Mouse (Mus musculus) cerebellum, adult 11-12 months (tissue): ENCODE data around the gene Stk38.
"Not testable (repeated sequence)": the region's sequence is repeated elsewhere in the genome, so short reads cannot be mapped to it uniquely, and the experiment has no call there.

Source experiments
- DNase-seq: peaks from one replicate; pipeline ENCODE4 v3.0.0; 2022

The Stk38 gene

DNA sequence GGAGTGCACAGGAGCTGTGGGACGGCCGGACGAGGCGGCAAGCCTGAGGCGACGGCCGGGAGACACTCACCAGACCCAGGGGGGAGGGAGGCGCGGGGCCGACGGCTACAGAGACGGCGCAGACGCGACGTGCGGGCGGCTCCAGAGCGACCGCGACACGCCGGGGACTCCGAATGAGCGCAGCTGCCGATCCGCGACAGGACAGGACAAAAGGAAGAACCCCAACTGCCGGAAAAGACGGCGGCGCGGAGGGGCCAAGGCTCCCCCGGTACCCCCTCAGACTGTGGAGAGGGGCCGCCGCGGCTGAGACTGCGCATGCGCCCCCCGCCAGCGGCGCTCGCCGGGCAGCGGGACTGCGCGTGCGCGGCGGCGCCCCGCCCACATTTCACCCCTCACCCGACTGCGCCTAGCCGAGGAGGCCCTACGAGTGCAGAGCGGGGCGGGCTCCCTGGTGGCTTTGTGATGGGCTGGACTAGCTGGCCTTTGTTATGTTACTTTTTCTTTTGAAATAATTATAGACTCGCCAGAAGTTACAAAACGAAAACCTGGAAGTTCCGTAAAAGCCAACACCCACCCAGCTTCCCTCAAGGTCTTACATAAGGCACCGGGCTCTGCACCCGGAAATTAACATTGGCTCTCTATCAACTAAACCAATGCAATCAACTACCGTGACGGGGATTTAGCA is at the start of gene Stk38:
TSS of gene Stk38 (minus strand) at position 355 of the 685 bp plus-strand sequence.
- peak; percentile 91 for DNase-seq

DNA sequence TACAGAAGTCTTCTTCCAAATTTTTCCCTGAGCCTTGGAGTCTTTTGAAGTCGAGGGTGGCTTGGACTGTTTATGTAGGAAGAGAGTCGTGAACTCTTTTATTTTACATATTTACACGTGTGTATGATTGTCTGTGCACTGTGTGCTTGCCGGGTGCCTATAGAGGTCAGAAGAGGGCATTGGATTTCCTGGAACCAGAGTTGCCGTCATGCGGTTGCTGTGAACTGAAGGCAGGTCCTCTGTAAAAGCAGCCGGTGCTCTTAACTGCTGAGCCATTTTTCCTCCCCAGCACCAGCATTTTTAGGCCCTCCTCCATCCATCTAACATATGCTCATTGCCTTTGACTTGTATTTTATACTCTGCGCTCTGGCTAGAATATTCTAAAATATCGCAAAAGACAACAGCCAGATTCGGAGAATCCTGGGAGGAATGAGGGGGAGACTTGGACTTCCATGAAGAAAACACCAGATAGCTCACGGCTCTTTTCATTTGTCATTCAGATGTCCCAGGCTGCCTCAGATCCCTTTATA is 49.6 kb upstream of the Stk38 start:
- no peak for DNase-seq

DNA sequence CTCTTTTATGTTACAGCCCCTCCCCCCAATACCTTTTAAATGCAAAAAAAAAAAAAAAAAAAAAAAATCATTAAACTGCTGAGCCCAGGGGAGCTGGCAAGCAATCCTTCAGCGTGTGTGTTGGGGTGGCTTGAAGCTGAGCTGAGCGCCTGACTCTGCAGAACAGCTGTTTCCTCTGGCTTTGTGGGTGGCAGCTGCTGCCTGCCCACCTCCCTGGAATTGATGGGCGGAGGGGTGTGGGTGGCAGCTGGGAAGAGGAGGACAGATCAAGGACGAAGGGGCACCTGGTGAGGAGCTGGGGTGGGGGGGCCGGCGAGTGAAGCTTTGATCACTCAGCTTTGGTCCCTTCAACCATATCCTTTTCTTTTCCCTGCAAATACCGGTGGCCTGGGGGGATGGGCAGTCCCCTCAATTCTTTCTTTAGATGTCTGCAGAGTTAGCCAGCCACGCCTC is 48.9 kb upstream of the Stk38 start:
- no peak for DNase-seq

DNA sequence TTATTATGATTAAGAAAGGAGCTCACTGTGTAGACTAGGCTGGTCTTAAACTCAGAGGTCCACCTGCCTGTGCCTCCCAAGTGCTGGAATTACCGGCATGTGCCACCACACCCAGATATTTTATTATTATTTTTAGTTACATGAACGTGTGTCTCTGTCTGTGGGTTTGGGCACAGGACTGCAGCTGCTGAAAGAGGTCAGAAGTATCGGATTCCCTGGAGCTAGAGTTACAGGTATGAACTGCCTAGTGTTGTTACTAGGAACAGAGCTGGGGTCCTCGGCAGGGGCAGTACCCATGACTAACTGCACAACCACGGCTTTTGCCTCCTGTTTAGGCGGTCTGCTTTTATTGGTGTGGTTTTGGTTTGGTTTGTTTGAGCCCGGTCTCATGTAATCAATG is 48.4 kb upstream of the Stk38 start:
- no peak for DNase-seq

DNA sequence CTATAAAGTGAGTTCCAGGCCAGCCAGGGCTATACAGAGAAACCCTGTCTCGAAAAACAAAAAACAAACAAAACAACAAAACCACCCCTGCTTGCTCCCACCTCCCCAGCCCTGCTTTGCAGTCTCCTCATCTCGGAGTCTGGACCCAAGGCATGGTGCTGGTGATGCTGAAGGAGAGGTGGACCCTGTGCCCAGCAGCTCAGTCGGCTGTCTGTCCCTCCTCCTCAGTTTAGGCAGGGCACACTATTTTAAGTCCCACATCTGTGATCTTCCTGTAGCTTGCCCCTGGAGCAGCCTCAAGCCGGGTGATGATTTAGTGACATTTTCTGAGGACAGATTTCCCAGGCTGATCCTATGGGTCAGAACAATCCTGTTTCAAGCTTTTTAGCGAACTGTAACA is 47.8 kb upstream of the Stk38 start:
- no peak for DNase-seq

DNA sequence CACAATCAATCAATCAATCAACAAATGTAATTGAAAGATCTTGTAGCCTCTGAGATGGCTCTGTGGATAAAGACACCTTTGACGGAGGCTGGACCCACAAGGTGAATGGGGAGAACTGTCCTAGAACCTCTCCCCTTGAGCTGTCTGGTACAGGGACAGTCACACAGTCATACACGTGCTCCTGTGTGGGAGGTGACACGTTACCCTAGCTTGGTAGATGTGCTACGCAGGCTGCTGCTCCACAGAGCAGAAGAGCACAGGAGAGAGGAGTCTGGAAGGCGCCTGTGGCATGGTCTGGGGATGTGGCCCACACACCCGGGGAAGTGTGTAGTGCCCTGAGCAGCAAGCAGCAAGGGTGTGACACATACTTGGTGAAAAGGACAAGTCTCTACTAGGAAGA is 46.6 kb upstream of the Stk38 start:
- no peak for DNase-seq

DNA sequence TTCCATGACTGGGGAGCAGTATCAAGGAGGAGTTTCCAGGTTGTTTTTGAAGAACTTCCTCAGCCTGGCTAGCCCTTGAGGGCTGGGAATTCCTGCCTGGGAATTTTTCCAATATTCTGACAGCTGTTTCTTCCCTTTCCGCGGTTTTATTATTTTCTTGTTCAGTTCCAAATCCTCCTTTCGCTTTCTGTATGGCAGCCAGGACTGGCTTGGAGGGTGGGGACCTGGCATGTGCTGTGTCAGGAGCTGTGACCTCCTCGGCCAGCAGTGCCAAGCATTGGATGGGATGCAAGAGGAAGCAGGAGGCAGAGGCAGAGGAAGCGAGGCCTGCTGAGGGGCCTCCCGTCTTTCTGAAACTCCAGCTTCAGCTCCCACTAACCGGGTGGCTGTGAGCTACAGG is 46.0 kb upstream of the Stk38 start:
- no peak for DNase-seq

DNA sequence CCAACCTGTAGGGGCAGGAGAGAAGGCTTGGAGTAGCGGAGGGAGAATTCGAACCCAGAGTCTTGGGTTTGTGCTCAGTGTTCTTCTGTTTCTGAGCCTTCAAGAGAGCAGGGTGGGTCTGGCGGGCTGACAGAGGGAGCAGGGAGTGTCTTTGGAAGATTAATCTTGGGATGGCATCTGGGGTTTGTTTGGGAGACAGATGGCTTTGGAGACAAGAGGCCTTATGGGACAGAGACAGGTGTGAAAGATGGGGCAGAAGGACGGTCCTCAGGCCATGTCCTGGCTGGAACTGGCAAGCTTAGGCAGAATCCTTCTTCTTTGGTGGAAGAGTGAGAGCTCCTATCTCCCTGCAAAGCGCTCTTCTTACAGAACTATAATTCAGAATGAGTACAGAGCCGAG is 45.3 kb upstream of the Stk38 start:
- DNase-seq: no peak

DNA sequence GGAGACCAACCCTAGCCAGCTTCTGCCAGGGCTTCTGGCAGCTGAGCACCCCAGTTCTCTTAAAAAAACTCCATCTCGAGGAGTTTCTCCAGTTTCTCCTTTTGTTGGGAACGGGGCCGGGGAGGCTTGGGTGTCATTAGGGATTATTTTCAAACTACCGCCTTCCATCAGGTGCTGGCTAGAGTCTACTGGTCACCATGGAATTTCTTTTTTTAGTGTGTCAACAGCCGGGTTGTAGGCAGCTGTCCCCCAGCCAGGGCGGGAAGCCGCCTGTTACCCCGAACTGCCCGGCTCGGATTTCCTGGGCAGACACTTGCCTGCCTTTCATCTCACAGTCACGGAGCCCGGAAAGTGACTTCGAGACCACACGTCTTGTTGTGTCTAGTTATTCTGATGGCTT is 43.0 kb upstream of the Stk38 start:
- DNase-seq: no peak

DNA sequence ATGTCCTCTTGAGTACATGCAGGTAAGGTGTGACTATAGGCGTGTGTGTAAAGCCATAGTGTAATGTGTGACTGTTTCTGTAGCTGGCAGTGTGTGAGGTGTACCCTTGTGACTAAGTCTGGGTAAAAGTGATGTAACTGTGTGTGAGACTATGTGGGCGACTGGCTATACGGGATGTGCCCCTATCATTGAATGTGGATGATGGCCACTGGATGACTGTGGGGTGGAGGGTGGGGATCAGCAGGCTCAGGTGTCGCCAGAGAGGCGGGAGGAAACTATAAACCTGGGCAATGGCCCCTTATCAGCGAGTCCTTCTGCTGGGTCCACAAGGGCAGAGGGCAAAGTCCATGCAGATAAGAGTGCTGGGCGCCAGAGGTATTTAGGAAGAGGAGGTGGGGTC is 42.1 kb upstream of the Stk38 start:
- no peak for DNase-seq

DNA sequence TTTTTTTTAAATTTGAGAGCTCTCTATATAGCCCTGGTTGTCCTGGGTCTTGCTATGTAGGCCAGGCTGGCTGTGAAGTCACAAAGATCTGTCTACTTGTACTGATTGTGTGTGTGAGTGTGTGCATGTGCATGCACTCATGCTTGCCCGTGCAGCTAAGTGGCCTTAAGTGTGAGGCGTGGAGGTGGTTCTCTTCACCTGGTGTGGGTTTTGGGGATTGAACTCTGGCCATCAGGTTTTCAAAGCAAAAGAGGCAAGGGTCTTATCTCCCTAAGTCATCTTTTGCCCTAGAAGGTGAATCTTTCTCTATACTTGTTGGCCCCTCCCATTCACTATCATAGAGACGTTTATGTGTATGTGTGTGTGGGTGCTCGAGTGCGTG is 41.7 kb upstream of the Stk38 start:
- DNase-seq: no peak

DNA sequence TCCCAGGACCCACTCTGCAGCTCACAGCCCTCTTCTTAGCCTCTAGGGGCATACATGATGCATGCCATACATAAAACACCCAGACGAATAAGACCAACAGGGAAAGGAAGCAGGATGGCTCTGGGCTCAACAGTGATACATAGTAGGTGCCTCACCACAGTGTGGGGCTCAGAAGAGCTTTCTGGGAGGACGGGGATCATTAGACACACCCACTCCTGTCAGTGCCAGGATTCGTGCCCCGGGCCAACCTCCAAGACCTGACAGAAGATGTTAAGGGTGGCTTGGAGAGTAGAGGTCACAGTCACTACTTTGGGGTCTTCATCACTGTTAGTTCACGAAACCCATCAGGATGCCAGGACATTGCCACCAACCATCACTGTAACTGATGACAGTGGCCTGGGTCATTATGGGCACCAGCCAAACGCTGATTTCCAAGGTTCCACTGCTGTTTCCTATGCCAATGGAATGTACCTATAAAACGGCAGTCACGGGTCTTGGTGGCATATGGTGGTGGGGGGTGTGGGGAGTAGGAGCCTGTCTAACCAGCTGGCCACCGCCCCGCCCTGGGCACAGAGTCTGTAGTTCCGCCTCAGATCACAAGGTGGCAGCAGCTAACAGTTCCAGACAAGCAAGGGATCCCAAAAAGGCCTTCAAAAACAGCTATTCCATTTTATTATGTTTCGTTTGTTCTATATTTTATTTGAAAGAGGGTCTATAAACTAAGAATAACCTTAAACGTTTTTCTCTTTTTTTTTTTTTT is 41.1 kb upstream of the Stk38 start:
- peak; percentile 88 for DNase-seq

DNA sequence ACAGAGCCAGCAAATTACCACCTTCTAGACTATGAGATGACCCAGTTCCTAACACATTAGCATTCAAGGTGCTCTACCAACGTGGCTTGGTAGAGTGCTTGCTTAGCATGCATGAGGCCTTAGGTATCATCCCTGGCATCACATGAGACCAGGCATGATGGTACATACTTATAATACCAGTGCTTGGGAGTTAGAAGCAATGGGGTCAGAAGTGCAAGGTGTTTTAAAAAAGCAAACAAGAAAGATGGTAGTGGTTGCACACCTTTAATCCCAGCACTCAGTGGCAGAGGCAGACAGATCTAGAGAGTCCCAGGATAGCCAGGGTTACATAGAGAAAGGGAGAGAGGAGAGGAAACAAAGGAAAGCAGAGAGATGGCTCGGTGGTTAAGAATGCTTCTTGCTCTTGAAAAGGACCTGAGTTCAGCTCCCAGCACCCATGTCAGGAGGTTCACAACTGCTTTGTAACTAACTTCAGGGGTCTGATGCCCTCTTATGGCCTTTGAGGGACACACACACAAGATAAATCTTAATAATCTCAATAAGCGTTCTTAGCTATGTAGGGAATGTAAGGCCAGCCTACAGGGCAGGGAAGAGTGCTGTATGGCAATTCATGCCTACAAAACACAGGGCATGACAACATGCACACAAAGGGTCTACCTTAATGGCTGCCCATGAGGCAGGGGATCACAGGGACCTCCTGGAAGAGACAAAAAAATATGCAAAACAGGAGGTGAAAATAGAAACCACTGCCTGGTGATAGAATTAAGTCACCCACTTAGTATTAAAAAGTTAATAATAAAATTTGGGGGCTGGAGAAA is 40.1 kb upstream of the Stk38 start:
- DNase-seq: no peak

DNA sequence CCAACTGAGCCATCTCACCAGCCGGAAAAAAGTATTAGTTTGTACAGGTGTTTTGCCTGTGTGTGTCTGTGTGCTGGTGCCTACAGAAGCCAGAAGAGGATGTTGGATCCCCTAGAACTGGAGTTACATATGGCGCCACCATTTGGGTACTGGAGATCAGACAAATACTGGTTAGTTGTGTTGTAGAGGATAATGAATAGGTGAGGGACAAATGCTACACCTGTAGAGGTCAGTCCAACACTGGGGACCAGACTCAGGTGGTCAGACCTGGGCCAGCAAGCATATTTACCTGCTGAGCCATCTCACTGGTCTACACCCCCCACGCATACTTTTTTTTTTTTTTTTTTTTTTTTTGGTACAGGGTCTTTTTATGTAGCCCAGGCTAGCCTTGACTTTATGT is 39.1 kb upstream of the Stk38 start:
- DNase-seq: no peak

DNA sequence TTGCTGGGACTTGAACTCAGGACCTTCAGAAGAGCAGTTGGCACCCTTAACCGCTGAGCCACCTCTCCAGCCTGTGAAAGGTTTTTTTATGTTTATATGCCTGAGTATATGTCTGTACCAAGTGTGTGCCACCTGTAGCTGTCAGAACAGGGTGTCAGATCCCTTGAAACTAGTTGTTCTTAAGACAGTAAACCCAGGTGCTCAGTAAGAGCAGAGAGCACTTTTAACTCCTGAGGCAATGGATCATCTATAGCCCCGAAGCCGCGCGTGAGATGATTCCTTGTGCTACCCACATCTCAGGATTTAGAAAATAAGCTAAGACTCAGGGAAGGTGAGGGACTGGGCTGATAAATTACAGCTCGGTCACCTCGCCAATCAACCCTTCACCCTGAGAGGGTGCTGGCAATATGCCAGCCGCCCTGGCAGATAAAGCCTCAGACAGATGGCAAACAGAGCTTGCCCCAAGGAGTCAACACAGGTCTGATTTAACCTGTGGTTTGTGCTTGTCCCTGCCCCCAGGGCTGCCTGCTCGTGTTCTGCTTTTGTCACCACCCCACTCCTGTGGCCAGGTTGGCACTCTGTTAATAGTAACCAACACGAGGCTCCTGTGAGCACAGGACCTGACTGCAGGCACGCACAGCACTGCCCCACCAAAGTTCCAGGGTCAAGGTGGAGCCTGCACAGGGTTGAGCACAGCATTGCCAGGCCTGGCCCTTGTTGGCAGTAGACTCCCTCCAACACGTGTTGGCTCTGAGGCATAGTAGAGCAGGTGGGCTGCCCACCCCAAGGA is 38.1 kb upstream of the Stk38 start:
- peak; percentile 87 for DNase-seq

DNA sequence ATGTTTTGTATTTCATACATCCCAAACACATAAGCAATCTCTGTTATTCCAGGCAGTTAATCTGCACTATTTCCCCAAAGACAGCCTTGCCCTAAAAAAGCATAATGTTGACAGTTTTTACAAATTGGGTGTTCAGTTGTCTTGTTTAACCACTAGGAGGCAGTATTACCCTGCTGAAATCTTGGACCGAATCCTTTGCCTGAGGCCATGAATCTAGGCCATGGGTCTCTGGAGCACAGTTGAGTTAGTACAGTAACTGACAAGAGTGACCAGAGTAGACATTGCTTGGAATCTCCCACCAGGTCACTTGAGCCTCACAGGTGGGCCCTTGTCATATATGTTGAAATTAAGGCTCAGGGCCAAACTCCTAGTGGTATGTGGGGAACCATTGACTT is 37.1 kb upstream of the Stk38 start:
- no peak for DNase-seq

DNA sequence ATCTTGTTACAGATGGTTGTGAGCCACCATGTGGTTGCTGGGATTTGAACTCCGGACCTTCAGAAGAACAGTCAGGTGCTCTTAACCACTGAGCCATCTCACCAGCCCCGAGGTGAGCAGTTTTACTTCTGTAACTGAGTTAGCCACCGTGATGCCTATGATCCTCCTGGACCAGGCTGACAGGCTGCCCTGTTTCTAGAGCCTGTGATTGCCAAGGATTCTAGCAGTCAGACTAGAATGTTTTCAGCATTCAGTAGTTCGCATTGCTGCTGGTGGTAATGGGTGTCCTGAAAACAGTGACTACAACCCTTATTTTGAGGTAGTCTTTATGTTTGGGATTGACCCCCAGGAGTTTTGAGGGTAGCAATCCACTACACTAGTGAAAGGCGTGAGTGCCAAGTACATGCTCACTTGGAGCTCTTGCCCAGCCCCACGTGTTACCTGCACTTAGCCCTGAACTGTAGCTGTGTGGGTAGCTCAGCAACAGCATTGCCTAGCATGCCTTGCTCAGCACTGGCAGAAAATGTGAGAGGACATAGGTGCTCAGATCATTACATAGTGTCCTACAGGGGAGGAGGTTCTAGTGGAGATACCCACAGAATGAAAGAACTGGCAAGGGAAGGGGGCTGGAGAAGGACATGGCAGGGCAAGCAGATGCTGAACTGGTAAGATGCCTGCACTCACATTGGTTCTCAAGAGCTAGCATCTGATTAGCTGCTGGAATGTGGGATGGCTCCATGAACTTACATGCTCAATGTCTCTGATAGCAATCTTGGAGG is 36.5 kb upstream of the Stk38 start:
- DNase-seq: no peak

DNA sequence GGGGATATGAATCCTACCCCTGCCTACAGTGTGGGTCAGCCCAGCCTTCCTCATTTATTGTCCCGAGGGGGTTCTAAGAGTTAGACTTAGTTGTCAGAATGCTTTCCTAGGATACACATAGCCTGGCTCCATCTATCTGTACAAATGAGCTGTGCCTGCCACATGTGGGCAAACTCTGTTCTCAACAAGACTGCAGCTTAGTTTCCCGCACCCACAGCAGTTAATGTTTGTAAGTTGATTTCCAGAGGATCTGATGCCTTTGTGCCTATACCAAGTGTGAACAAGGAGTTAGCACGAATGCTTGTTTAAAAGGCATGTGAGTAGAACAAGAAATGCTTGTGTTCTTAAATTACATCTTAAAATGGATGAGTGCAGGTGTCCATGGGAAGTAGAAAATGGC is 35.8 kb upstream of the Stk38 start:
- no peak for DNase-seq

DNA sequence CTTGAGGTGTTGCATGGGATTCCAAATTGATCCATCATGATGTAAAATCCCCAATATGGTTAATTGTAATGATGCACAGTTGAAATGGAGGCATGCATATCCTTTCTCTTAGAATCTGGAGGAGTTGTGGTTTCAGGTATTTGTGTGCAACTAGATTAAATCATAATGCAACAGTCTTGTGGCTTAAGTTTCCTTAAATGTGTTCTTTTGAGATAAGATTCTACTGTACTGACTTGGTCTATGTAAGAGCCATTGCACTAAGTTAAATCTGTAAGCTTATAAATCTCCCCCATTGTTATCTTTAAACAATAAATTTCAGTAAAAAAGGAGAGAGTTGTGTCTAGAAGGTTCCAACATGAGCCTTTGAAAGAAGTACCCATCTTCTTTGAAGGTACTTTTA is 34.8 kb upstream of the Stk38 start:
- no peak for DNase-seq

DNA sequence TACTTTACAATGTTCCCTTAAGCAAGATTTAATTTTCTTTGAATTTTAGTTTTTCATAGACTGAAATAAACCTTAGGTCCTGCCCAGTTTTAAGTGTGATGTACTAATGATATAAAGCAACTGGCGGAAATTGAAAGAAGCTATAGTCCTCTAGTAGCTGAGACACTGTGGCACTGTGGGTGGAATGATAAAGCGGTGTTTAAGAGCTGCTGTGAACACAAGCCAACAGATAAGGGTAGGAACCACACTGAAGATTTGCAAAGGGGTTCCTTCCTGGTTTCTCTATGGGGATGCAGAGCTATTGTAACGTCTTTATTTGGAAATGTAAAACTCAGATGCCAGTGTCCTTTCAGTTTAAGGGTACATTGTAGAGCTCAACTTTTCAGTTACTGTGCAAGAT is 33.8 kb upstream of the Stk38 start:
- not testable (repeated sequence) for DNase-seq

DNA sequence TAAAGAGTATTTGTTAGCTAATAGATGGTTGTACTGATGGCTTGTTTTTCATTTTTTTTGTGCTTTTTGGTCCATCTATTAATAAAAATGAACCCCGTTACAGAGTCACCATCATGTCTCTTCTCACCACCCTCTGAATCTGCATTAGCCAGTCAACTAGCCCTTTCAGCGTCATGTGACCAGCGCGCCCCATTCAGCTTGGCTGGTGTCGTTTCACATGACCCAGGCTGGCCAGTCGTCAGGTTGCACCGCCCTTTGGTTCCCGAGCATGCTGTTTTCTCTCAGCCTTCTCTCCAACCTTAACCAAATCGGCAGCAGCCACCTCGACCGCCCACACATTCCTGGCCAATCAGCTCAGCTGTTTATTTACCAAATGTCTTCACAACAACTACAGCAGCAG is 31.6 kb upstream of the Stk38 start:
- DNase-seq: no peak

DNA sequence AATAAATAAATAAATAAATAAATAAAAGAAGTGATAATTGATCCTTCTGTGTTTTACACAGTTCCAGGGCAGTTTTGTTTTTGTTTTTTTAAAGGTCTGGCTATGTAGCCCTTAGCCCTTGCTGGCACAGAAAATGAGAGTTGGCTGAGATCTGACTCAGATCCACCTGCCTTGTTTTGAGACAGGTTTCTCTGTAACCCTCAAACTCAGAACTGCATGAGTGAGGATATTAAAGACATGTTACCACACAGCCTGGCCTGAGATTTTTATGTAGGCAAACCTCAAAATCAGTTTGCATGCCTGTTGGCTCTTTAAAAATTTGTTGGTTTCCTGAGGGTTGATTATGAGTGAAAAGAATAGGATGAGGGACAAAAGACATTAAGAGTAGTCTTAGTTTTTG is 27.7 kb upstream of the Stk38 start:
- DNase-seq: no peak
